Mouse (Mus musculus) hindbrain, embryonic 12.5 days (tissue): ENCODE data around the gene S100a5. TPM values are rescaled to one million over a fixed set of nuclear protein-coding genes. Genes with fewer than 3 reads are reported as not detected.

Experiments used
- ATAC-seq: fragments of 200-750 bp; cut with Nextera tagmentation; 2 replicates; pipeline ENCODE4 v1.8.0; 2017; ENCODE audit warnings: moderate TSS enrichment; ENCODE audit not compliant: low FRiP score
- H3K27ac ChIP-seq: fragments of 300-500 bp; sonication (generic); 2 replicates; pipeline ENCODE4 v1.5.1; 2016; ENCODE audit warnings: mild to moderate bottlenecking
- H3K27me3 ChIP-seq: fragments of 300-500 bp; sonication (generic); 2 replicates; pipeline ENCODE4 v1.6.1; 2016; ENCODE audit warnings: mild to moderate bottlenecking
- H3K36me3 ChIP-seq: fragments of 300-500 bp; sonication (generic); 2 replicates; pipeline ENCODE4 v1.6.1; 2016; ENCODE audit warnings: mild to moderate bottlenecking
- H3K4me1 ChIP-seq: fragments of 300-500 bp; sonication (generic); 2 replicates; pipeline ENCODE4 v1.6.1; 2016
- H3K4me2 ChIP-seq: fragments of 300-500 bp; sonication (generic); replicated peaks from 2 replicates; pipeline ENCODE4 v1.6.1; 2016; ENCODE audit warnings: mild to moderate bottlenecking
- H3K4me3 ChIP-seq: fragments of 300-500 bp; sonication (generic); 2 replicates; pipeline ENCODE4 v1.5.1; 2016; ENCODE audit warnings: mild to moderate bottlenecking
- H3K9ac ChIP-seq: fragments of 300-500 bp; sonication (generic); 2 replicates; pipeline ENCODE4 v1.6.1; 2016; ENCODE audit warnings: mild to moderate bottlenecking, moderate library complexity
- H3K9me3 ChIP-seq: fragments of 300-500 bp; sonication (generic); replicated peaks from 2 replicates; pipeline ENCODE4 v1.6.1; 2016; ENCODE audit warnings: mild to moderate bottlenecking
- WGBS: fragments of 180-500 bp; shearing (Covaris S2); methylation state at CpG from one replicate; pipeline ENCODE4 v1.1.7; 2016; 5-methylcytosine and 5-hydroxymethylcytosine counted together
- polyA plus RNA-seq: library from polyadenylated mRNA; unstranded; fragments of >200 nt; fragmentation: Nextera tagmentation; extraction: Ambion mirVana; gene quantifications from 2 replicates; pipeline ENCODE4 v1.2.1, GENCODE M21; 2016

S100a5 gene
- polyA plus RNA-seq, 1 experiment from 2014 or later: not detected

DNA sequence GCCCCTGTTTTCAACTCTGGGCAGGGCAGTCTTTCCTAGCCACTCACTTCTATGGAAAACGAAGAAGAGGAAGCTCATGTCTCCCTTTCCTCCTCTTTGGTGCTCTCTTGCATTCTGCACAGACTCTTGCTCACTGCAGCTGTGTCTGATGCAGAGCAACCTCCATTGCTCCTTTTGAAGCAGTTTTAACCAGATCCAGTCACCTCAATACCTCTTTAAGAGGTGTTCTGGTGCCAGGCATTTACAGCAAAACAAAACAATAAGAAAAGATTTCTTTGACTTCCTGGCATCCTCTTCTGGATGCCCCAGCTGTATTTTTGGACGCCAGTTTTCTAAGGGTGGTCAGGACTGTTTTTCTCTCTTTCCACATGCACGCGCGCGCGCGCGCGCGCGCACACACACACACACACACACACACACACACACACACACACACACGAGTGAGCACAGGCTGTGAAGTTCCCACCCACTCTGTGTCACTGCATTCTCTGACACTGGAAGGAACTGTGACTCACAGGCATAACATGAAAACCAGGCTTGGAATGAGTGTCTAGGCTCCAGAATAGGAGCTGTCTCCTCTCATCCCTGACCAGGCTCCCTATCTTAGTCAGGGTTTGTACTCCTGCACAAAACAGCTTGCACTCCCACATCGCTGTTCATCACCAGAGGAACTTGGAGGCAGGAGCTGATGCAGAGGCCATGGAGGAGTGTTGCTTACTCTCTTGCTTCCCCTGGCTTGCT, 20.8 kb upstream of the S100a5 start:
- Histone ChIP-seq H3K27me3 (no peaks in the 10 kb centered on the region), H3K4me3 (no peak overlapping the region), H3K9ac (no peak overlapping the region), H3K36me3 (no peaks in the 10 kb centered on the region), H3K4me2 (no peak overlapping the region), H3K9me3 (no peaks in the 10 kb centered on the region), H3K4me1 (no peaks in the 10 kb centered on the region), H3K27ac (no peak overlapping the region)
- ATAC-seq: no peak
- WGBS: 89% methylated on average over 14 of the region's 14 CpGs

DNA sequence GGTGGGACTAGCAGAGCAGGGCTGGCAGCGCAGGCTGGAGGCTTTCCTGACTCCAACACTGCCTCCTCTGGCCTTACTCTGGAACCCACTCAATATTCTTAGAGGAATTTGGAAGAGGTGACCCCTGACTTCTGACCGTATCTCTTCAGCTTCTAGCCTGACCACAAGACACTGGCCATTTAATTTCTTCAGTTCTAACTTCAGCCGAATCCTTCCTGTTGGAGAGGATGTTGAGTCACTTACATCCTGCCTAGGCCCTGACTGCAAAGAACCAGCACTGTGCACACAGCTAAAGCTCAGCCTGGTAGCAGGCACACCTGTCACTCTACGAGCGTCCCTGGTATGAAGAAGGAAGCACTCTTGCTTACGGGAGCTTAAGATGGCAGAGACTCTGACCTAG, 18.9 kb upstream of the S100a5 start:
- Histone ChIP-seq H3K4me2 (no peak overlapping the region), H3K4me1 (no peaks in the 10 kb centered on the region), H3K4me3 (no peak overlapping the region), H3K9ac (no peak overlapping the region), H3K9me3 (no peaks in the 10 kb centered on the region), H3K27me3 (no peaks in the 10 kb centered on the region), H3K36me3 (no peaks in the 10 kb centered on the region), H3K27ac (no peak overlapping the region)
- ATAC-seq: no peak
- WGBS: 88% methylated on average over 6 of the region's 6 CpGs

DNA sequence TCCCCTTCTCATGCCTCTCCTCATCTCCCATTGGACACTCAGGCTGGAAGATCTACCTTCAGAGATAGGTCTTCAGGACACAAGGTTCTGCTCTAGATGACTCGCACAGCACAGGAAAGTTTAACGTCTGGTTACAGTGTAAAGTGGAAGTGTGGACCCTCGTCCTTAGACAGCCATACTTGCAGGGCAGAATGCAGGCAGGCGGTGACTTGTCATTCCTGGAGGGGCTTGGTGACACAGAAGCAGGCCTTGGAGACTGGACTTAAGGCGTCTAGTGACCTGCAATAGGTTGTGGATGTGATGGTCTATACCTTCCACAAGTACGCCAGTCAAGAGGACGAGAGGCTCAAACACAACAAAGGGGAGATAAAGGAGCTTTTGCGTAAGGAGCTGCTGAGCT, 18.4 kb upstream of the S100a5 start, which contains the start of gene S100a2:
S100a2 (plus strand) TSS at position 301 of the 400 bp plus-strand sequence.
- Histone ChIP-seq H3K9me3 (no peaks in the 10 kb centered on the region), H3K27me3 (no peaks in the 10 kb centered on the region), H3K9ac (no peak within 1 kb of the TSS), H3K4me2 (no peak within 1 kb of the TSS), H3K27ac (no peak within 1 kb of the TSS), H3K36me3 (no peaks in the 10 kb centered on the region), H3K4me3 (no peak within 1 kb of the TSS), H3K4me1 (no peaks in the 10 kb centered on the region)
- WGBS: 88% methylated on average over 8 of the region's 8 CpGs
- ATAC-seq: no peak

DNA sequence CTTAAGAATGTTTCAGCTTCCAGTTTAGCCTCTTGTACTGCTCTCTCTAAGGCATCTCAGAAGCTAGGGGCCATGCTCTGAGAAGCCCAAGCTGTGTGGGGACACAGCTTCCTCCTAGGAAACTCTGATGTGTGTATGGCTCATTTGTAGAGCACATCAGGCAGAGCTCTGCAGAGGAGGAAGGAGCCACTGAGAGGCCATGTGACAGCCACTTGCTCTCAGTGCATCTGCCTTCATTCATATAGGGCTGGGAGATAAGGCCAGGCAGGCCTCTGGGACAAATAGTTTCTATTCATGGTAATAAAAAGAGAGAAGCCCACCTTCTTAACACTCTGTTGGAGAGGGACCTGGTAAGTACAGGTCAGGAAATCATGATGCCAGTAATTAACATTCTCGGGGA, 13.9 kb upstream of the S100a5 start:
- Histone ChIP-seq H3K27ac (no peak overlapping the region), H3K4me2 (no peak overlapping the region), H3K36me3 (no peaks in the 10 kb centered on the region), H3K9ac (no peak overlapping the region), H3K4me1 (no peaks in the 10 kb centered on the region), H3K27me3 (no peaks in the 10 kb centered on the region), H3K9me3 (no peaks in the 10 kb centered on the region), H3K4me3 (no peak overlapping the region)
- 62% methylated on average over 1 of the region's 1 CpGs for WGBS
- no peak for ATAC-seq

DNA sequence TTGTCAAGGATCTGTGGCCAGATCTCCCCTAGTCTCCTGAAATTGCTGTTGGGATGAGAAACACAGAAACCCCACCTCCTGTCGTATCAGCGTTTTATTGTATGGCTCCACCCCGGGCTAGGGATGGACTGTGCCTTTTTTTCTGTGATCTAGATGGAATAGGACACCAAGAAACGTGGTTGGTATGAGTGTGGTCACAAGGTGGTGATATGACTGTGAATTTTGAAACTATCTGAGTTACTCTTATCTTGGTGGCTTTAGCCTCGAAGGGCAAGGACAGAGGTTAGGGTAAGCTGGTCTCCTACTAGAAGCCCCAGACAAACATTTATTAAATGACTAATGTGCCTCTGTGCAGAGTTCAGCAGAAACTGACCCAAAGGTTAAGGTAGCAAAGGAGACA, 12.8 kb upstream of the S100a5 start:
- no peaks in the 10 kb centered on the region for H3K4me1 ChIP-seq
- H3K9ac ChIP-seq: no peak overlapping the region
- H3K27ac ChIP-seq: no peak overlapping the region
- no peaks in the 10 kb centered on the region for H3K27me3 ChIP-seq
- no peak for ATAC-seq
- no peak overlapping the region for H3K4me2 ChIP-seq
- H3K9me3 ChIP-seq: no peaks in the 10 kb centered on the region
- 78% methylated on average over 5 of the region's 5 CpGs for WGBS
- H3K36me3 ChIP-seq: no peaks in the 10 kb centered on the region
- no peak overlapping the region for H3K4me3 ChIP-seq

DNA sequence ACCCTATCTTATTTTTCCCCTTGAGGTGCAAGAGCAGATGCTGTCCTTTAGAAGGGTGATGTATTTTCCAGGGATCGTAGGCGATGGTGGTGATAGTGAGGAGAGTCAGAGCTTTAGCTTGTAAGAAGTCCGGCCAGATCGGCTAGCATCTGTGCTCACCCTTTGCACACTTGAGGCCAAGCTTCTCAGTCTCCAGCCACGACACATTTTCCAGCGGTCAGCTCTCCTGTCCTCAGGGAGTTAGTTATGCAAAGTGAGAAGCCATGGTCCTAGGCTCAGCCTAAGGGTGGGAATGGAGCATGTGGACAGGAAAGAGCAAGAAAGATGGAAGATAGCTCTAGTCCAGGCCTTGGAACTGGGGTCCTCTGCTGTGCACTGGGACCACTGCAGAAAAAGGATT, 11.5 kb upstream of the S100a5 start:
- Histone ChIP-seq H3K27ac (no peak overlapping the region), H3K4me1 (no peaks in the 10 kb centered on the region), H3K36me3 (no peaks in the 10 kb centered on the region), H3K4me2 (no peak overlapping the region), H3K4me3 (no peak overlapping the region), H3K27me3 (no peaks in the 10 kb centered on the region), H3K9ac (no peak overlapping the region), H3K9me3 (no peaks in the 10 kb centered on the region)
- 82% methylated on average over 6 of the region's 6 CpGs for WGBS
- ATAC-seq: no peak

DNA sequence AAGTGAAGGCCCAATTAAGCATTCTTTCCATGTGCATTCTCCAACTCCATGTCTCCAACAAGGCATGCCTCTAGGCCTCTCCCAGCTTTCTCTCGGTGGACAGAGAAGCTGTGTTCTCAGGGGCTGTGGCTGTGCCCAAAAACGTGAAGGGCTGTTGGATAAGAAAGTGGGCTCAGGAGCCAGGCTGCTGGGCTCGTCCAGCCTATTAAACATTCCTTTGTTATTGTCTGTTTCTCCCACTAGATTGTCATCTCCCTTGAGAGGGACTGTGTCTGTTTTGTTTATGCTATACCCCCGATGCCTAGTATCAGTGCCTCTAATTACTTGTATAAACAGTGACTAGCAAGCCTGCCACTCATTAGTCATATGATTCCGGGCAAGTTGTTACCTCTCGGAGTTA, 10.6 kb upstream of the S100a5 start:
- H3K4me3 ChIP-seq: no peak overlapping the region
- ATAC-seq: no peak
- no peaks in the 10 kb centered on the region for H3K4me1 ChIP-seq
- no peak overlapping the region for H3K27ac ChIP-seq
- H3K9ac ChIP-seq: no peak overlapping the region
- 57% methylated on average over 6 of the region's 6 CpGs for WGBS
- H3K9me3 ChIP-seq: no peaks in the 10 kb centered on the region
- no peaks in the 10 kb centered on the region for H3K27me3 ChIP-seq
- no peak overlapping the region for H3K4me2 ChIP-seq
- no peaks in the 10 kb centered on the region for H3K36me3 ChIP-seq

DNA sequence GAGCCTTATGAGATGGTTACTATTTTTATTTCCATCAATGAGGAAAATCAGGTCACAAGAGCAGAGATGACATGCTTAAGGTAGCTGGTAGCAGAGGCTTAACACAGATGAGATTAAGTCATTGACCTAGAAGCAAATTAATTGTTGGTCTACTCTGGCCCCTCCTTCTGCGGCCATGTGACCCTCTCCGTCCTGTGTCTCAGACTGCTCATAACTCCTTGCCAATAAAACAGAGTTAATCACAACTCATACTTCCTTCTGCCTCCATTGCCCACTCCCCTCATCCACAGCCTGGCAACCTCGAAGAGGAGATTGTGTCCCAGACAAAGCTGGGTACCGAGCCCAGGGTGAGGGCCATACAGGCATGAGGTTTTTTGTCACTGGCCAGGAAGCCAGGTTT, 10.1 kb upstream of the S100a5 start:
- no peak for ATAC-seq
- H3K27me3 ChIP-seq: no peaks in the 10 kb centered on the region
- no peaks in the 10 kb centered on the region for H3K4me1 ChIP-seq
- H3K4me3 ChIP-seq: no peak overlapping the region
- H3K27ac ChIP-seq: no peak overlapping the region
- H3K9ac ChIP-seq: no peak overlapping the region
- 82% methylated on average over 4 of the region's 4 CpGs for WGBS
- H3K4me2 ChIP-seq: no peak overlapping the region
- H3K9me3 ChIP-seq: no peaks in the 10 kb centered on the region
- no peaks in the 10 kb centered on the region for H3K36me3 ChIP-seq

DNA sequence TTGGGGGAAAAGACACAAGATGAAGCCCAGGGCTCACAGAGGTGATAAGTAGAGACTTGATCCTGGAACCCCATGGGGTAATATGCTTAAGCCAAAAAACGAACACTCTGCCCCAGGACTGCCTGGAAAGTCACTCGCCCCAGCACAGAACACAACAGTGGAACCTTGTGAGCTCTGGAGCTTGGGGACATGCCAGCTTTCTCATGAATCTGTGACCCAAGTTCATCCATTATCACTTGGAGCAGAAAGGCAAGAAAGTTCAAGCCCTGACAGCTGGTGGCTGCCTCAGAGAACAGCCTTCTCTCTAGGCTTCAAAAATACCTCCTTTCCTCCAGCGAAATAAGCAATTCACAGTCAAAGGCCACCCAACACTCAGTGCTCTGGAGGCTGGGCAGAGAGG, 8.9 kb upstream of the S100a5 start:
- Histone ChIP-seq H3K4me1 (peaks cover 3% of the 10 kb centered on the region; the same call in 1 of the 2 replicates), H3K27ac (no peak overlapping the region)
- WGBS: 75% methylated on average over 3 of the region's 3 CpGs

DNA sequence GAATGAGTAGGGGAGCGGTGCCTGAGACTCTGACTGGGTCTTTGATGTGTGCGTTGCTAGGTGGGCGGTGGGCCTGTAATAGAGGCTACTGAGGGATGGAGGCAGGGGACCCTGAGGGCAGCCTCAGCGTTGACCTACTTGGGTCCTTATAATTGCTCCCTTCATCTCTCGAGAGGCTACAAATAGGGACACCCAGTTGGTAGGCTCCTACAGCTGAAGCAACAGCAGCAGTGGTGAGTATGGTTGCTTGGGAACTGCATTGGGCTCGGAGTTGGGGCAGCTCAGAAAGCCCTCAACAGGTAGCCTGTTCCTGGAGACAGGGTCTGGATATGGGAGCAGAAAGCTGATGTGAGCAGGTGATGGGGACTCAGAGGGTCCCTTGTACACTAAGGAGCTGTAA, 8.3 kb upstream of the S100a5 start:
- 82% methylated on average over 6 of the region's 6 CpGs for WGBS
- Histone ChIP-seq H3K27ac (no peak overlapping the region), H3K4me3 (no peak overlapping the region), H3K36me3 (no peaks in the 10 kb centered on the region), H3K27me3 (no peaks in the 10 kb centered on the region), H3K9me3 (no peaks in the 10 kb centered on the region), H3K4me2 (no peak overlapping the region), H3K9ac (no peak overlapping the region), H3K4me1 (peaks cover 4% of the 10 kb centered on the region; the same call in 1 of the 2 replicates)
- ATAC-seq: no peak

More for the DNA sequence above, 8.9 kb upstream of the S100a5 start:
- no peak for ATAC-seq
- Histone ChIP-seq H3K27me3 (no peaks in the 10 kb centered on the region), H3K9ac (no peak overlapping the region), H3K9me3 (no peaks in the 10 kb centered on the region), H3K36me3 (no peaks in the 10 kb centered on the region), H3K4me3 (no peak overlapping the region), H3K4me2 (no peak overlapping the region)

DNA sequence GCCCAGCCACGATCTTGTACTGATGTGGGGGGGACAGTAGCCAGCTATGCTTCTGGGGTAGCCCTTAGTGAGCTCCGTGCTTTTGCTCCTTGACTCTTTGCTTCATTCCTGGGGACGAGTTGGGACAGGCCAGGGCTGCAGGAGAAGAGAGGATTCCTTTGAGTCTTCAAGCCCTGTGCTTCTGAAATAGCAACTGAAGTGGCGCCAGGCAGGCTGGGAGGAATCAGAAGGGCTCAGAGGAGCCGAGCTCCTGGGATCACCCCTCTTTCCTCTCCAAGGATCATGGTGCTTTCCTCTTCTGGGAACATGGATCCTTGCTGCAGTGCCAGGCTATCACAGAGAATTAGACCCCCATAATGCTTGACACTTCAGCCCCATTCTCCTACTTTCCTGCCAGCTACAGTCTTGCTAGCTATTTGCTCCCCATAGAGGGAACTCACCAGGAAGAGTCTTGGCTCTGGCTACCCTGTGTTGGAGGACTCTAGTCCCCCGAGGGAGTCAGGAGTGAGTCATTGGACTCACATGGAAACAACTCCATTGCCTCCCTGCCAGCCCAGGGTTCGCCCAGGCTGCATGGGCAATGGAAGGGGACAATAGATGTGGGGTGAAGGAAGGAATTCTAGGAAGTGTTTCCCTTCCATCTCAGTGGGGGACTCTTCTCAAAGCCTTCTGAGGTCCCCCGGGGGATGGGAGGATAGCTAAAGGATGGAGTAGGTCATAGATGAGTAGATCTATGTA, 7.7 kb upstream of the S100a5 start:
- Histone ChIP-seq H3K27ac (no peak overlapping the region), H3K4me3 (no peak overlapping the region), H3K4me2 (no peak overlapping the region), H3K27me3 (no peaks in the 10 kb centered on the region), H3K9me3 (no peaks in the 10 kb centered on the region), H3K36me3 (no peaks in the 10 kb centered on the region), H3K9ac (no peak overlapping the region), H3K4me1 (peaks cover 4% of the 10 kb centered on the region; the same call in 1 of the 2 replicates)
- 83% methylated on average over 8 of the region's 8 CpGs for WGBS
- ATAC-seq: no peak

DNA sequence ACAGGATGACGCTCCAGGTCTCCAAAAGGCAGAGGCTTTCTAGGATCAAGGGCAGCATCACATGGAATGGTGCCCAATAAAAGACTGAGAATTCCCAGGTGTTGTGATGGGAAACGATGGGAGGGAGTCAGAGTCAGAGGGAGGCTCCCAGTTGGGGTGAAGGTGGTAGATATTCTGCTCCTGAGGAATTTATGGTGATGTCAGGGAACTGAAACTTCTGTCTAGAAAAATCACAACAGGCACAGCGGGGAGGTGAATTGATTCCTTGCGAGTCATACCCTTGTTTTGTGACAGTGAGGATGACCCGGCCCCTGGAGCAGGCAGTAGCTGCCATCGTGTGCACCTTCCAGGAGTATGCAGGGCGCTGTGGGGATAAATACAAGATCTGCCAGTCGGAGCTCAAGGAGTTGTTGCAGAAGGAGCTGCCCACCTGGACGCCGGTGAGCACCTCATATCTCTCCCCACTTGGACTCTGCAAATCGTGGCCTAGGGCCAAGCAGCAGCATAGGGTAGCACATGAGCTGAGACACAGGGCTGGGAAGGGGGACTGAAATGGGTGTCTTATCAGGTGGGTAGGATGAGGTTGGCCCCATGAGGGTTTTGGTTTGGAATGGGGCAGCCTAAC, 6.7 kb upstream of the S100a5 start, which contains the start of gene Gm42674:
Gm42674 (plus strand) TSS at position 419 of the 625 bp plus-strand sequence.
- 83% methylated on average over 11 of the region's 11 CpGs for WGBS
- no peaks in the 10 kb centered on the region for H3K36me3 ChIP-seq
- H3K4me3 ChIP-seq: no peak within 1 kb of the TSS
- H3K9ac ChIP-seq: no peak within 1 kb of the TSS
- no peaks in the 10 kb centered on the region for H3K9me3 ChIP-seq
- no peak for ATAC-seq
- no peaks in the 10 kb centered on the region for H3K27me3 ChIP-seq
- peaks cover 4% of the 10 kb centered on the region; the same call in 1 of the 2 replicates for H3K4me1 ChIP-seq
- no peak within 1 kb of the TSS for H3K4me2 ChIP-seq
- H3K27ac ChIP-seq: no peak within 1 kb of the TSS
